Mouse (Mus musculus): ENCODE data around the gene Mrpl34.

GRCm38 (mm10) chr8:71472601-71473386 lies 8.0 kb downstream of the Mrpl34 start:
- peak; percentile 8; the same call in 1 of the 2 replicates for TF ChIP-seq CTCF (IDR thresholded peaks at IDR 0.05; ENCODE audit: control insufficient read depth, insufficient read depth, insufficient replicate concordance, low read depth, low read length)
- no peak for TF ChIP-seq POLR2A (IDR thresholded peaks at IDR 0.05; ENCODE audit: control insufficient read depth, low read depth, low read length)

Data from testis, adult 2 months (tissue).